Mouse (Mus musculus): ENCODE results near the gene Nedd9. TPM values are rescaled to one million over a fixed set of nuclear protein-coding genes. Genes with fewer than 3 reads are reported as not detected.

Nedd9 gene
- polyA plus RNA-seq, 1 experiment = 39.4 TPM

DNA sequence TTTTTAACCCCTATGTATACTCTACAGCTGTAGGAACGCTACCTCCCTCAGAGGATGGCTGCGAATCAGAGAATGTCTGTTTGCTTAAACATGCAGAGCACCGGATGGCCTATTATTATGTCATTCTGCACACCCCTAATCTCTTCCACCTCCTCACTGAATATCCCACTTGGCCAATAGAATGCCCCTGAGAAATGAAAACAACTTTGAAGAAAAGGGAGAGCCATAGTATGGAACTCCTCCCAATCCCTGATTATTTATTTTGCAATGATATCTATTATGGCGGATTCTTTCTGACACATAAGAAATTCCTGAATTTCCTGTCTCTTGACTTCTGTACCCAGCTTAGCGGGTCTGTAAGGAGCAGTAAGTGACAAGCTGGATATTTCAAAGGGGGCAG lies 12.8 kb downstream of the Nedd9 start:
- H3K4me3 ChIP-seq (ENCODE audit: control insufficient read depth, insufficient read depth, low read length) = no peak overlapping the region
- no peak for DNase-seq
- H3K27me3 ChIP-seq (ENCODE audit: control insufficient read depth, insufficient read depth, low read length) = no peaks in the 10 kb centered on the region
- 98% methylated on average over 5 of the region's 5 CpGs for WGBS
- no peak overlapping the region for H3K27ac ChIP-seq (ENCODE audit: control insufficient read depth, insufficient read depth, low read length)
- H3K36me3 ChIP-seq (ENCODE audit: control insufficient read depth, insufficient read depth, low read length) = no peaks in the 10 kb centered on the region
- no peak for TF ChIP-seq POLR2A (IDR thresholded peaks at IDR 0.05; ENCODE audit: control insufficient read depth, extremely low read depth, insufficient read depth, low read length, poor library complexity)
- no peak for TF ChIP-seq CTCF (IDR thresholded peaks at IDR 0.05; ENCODE audit: borderline replicate concordance, control insufficient read depth, extremely low read depth, insufficient read depth, low read length, poor library complexity)
- no peaks in the 10 kb centered on the region for H3K4me1 ChIP-seq (replicated peaks; ENCODE audit: control insufficient read depth, insufficient read depth, low read length)

DNA sequence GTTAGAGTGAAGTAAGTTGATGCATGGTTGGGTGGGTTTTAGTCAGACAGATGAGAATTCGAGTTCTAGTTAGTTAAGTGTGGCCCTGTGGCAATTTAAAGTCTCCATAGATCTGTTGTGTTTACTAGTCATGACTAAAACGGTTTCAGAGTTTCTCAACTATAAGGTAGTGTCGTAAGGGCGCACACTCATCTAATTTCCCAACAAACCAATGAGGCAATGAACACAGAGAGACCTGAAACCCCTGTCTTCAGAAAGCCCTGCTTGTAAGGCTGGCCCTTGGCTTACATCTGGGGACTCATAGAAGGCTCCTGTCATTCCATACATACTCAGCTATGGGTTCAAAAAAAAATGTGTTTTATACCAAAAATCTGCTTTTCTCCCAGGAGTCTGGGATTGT lies 13.7 kb downstream of the Nedd9 start:
- Histone ChIP-seq H3K4me3 (ENCODE audit: control insufficient read depth, insufficient read depth, low read length) (no peak overlapping the region), H3K36me3 (ENCODE audit: control insufficient read depth, insufficient read depth, low read length) (peaks cover 2% of the 10 kb centered on the region), H3K27ac (ENCODE audit: control insufficient read depth, insufficient read depth, low read length) (no peak overlapping the region), H3K4me1 (replicated peaks; ENCODE audit: control insufficient read depth, insufficient read depth, low read length) (no peaks in the 10 kb centered on the region), H3K27me3 (ENCODE audit: control insufficient read depth, insufficient read depth, low read length) (no peaks in the 10 kb centered on the region)
- DNase-seq = no peak
- 94% methylated on average over 4 of the region's 4 CpGs for WGBS
- no peak for TF ChIP-seq CTCF (IDR thresholded peaks at IDR 0.05; ENCODE audit: borderline replicate concordance, control insufficient read depth, extremely low read depth, insufficient read depth, low read length, poor library complexity)
- TF ChIP-seq POLR2A (IDR thresholded peaks at IDR 0.05; ENCODE audit: control insufficient read depth, extremely low read depth, insufficient read depth, low read length, poor library complexity) = no peak

DNA sequence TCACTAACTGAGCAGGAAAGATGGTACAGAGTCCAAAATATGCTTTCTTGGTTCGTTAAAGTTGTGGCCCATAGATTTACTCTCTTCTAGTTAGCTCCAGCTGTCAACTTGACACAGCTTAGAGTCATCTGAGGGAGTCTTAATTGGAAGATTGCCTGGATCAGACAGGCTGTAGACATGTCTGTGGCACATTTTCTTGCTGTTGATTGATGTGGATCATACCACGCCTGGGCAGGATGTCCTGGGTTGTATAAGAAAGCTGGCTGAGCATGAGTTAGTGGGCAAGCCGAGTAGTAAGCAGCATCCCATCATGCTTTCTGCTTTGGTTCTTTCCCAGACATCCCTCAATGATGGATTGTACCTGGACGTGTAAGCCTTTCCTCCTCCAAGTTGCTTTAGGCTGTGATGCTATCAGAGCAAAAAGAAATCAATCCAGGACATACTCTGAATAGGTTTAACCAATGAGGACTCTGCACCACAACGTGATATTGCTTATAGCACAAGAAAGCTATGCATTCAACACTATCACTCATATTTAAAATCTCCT lies 14.2 kb downstream of the Nedd9 start:
- WGBS = 69% methylated on average over 5 of the region's 5 CpGs

DNA sequence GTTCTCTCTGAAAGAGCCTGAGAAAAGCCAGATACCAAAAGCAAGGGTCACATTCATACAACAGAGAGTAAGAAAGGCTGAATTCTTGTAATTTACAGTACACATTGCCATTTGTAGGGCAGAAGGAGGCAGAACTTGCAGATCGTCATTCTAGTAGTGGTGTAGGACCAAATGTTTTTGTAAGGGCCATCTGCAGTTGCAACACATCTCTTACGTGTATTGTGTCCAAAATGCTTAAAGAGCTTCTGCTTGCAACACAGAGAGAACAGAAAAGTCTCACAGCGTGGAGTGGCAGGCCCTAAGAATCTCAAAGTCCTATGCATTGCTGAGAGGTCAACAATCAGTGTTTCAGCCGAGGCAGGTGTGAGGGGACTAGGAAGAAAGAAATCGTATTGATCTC lies 18.9 kb downstream of the Nedd9 start:
- H3K36me3 ChIP-seq (ENCODE audit: control insufficient read depth, insufficient read depth, low read length) = peaks cover 7% of the 10 kb centered on the region
- 92% methylated on average over 5 of the region's 5 CpGs for WGBS
- H3K27me3 ChIP-seq (ENCODE audit: control insufficient read depth, insufficient read depth, low read length) = no peaks in the 10 kb centered on the region
- no peak for DNase-seq
- no peak overlapping the region for H3K27ac ChIP-seq (ENCODE audit: control insufficient read depth, insufficient read depth, low read length)
- no peaks in the 10 kb centered on the region for H3K4me1 ChIP-seq (replicated peaks; ENCODE audit: control insufficient read depth, insufficient read depth, low read length)
- TF ChIP-seq POLR2A (IDR thresholded peaks at IDR 0.05; ENCODE audit: control insufficient read depth, extremely low read depth, insufficient read depth, low read length, poor library complexity) (no peak), CTCF (IDR thresholded peaks at IDR 0.05; ENCODE audit: borderline replicate concordance, control insufficient read depth, extremely low read depth, insufficient read depth, low read length, poor library complexity) (no peak)
- H3K4me3 ChIP-seq (ENCODE audit: control insufficient read depth, insufficient read depth, low read length) = no peak overlapping the region

More for the DNA sequence above, 14.2 kb downstream of the Nedd9 start:
- Histone ChIP-seq H3K4me3 (ENCODE audit: control insufficient read depth, insufficient read depth, low read length) (no peak overlapping the region), H3K27ac (ENCODE audit: control insufficient read depth, insufficient read depth, low read length) (no peak overlapping the region), H3K36me3 (ENCODE audit: control insufficient read depth, insufficient read depth, low read length) (peaks cover 7% of the 10 kb centered on the region), H3K27me3 (ENCODE audit: control insufficient read depth, insufficient read depth, low read length) (no peaks in the 10 kb centered on the region), H3K4me1 (replicated peaks; ENCODE audit: control insufficient read depth, insufficient read depth, low read length) (no peaks in the 10 kb centered on the region)
- no peak for DNase-seq
- TF ChIP-seq POLR2A (IDR thresholded peaks at IDR 0.05; ENCODE audit: control insufficient read depth, extremely low read depth, insufficient read depth, low read length, poor library complexity) = no peak
- no peak for TF ChIP-seq CTCF (IDR thresholded peaks at IDR 0.05; ENCODE audit: borderline replicate concordance, control insufficient read depth, extremely low read depth, insufficient read depth, low read length, poor library complexity)

DNA sequence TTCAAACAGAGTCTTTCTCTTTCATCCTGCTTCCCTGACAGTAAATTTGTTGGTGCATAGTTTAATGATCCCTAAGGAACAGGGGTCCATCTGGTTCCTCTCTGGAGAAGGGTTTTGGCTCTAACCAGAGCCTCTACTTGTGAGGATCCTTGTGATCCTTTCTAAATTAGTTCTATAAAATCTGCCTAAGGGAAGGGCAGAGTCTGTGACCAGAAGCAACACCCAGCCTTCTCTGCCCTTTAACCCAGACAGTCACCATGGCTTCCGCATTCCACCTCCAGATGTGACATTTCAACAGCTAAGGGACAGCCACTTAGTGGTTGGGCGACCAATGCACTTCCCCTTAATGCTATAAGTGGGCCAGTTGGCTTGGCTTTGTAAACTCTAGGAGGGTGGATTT lies 20.1 kb downstream of the Nedd9 start:
- TF ChIP-seq POLR2A (IDR thresholded peaks at IDR 0.05; ENCODE audit: control insufficient read depth, extremely low read depth, insufficient read depth, low read length, poor library complexity) (no peak), CTCF (IDR thresholded peaks at IDR 0.05; ENCODE audit: borderline replicate concordance, control insufficient read depth, extremely low read depth, insufficient read depth, low read length, poor library complexity) (no peak)
- DNase-seq = no peak
- no peak overlapping the region for H3K4me3 ChIP-seq (ENCODE audit: control insufficient read depth, insufficient read depth, low read length)
- H3K36me3 ChIP-seq (ENCODE audit: control insufficient read depth, insufficient read depth, low read length) = peaks cover 7% of the 10 kb centered on the region
- no peaks in the 10 kb centered on the region for H3K4me1 ChIP-seq (replicated peaks; ENCODE audit: control insufficient read depth, insufficient read depth, low read length)
- H3K27me3 ChIP-seq (ENCODE audit: control insufficient read depth, insufficient read depth, low read length) = no peaks in the 10 kb centered on the region
- H3K27ac ChIP-seq (ENCODE audit: control insufficient read depth, insufficient read depth, low read length) = no peak overlapping the region
- WGBS = 81% methylated on average over 2 of the region's 2 CpGs

DNA sequence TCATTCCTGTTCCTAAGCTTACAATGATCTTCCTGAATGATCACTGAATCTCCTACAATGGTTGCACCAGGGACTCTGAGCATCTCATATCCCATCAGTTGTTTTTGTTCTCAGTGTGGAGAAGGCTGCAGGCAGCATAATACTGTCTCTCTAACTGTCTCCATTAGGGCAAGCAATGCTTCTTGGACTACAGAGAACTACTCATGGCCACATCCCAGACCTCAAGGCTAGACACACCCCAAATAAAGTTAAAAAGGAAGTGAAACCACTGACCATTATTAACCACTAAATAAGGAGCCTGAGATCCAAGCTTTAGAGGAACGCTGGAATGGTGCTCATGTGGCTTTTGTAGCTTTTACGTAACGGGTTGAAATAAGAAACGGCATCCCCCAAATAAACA lies 20.5 kb downstream of the Nedd9 start:
- TF ChIP-seq POLR2A (IDR thresholded peaks at IDR 0.05; ENCODE audit: control insufficient read depth, extremely low read depth, insufficient read depth, low read length, poor library complexity) (no peak), CTCF (IDR thresholded peaks at IDR 0.05; ENCODE audit: borderline replicate concordance, control insufficient read depth, extremely low read depth, insufficient read depth, low read length, poor library complexity) (no peak)
- 87% methylated on average over 4 of the region's 4 CpGs for WGBS
- Histone ChIP-seq H3K27ac (ENCODE audit: control insufficient read depth, insufficient read depth, low read length) (no peak overlapping the region), H3K4me3 (ENCODE audit: control insufficient read depth, insufficient read depth, low read length) (no peak overlapping the region), H3K36me3 (ENCODE audit: control insufficient read depth, insufficient read depth, low read length) (peaks cover 7% of the 10 kb centered on the region), H3K27me3 (ENCODE audit: control insufficient read depth, insufficient read depth, low read length) (no peaks in the 10 kb centered on the region), H3K4me1 (replicated peaks; ENCODE audit: control insufficient read depth, insufficient read depth, low read length) (no peaks in the 10 kb centered on the region)
- DNase-seq = no peak

DNA sequence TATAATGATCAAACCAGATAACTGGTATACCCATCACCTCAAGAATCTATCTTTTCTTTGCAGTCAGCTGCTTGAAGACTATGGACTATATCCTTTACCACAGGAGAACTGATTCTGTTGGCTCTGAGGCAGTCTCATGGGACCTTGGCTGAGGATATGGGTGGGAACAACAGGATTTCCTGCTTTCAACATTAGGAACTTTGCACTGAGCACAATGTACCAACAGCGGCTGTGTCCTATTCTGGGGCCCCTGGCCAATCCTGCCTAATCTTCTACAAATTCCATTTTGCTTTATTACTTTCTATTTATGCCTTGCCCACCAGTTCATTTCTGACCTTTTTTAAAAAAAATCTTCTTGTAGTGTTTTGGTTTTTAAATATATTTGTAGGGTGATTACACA lies 21.0 kb downstream of the Nedd9 start:
- WGBS = 100% methylated on average over 1 of the region's 1 CpGs
- Histone ChIP-seq H3K27ac (ENCODE audit: control insufficient read depth, insufficient read depth, low read length) (no peak overlapping the region), H3K4me3 (ENCODE audit: control insufficient read depth, insufficient read depth, low read length) (no peak overlapping the region), H3K4me1 (replicated peaks; ENCODE audit: control insufficient read depth, insufficient read depth, low read length) (no peaks in the 10 kb centered on the region), H3K36me3 (ENCODE audit: control insufficient read depth, insufficient read depth, low read length) (peaks cover 7% of the 10 kb centered on the region), H3K27me3 (ENCODE audit: control insufficient read depth, insufficient read depth, low read length) (no peaks in the 10 kb centered on the region)
- no peak for DNase-seq
- no peak for TF ChIP-seq CTCF (IDR thresholded peaks at IDR 0.05; ENCODE audit: borderline replicate concordance, control insufficient read depth, extremely low read depth, insufficient read depth, low read length, poor library complexity)
- no peak for TF ChIP-seq POLR2A (IDR thresholded peaks at IDR 0.05; ENCODE audit: control insufficient read depth, extremely low read depth, insufficient read depth, low read length, poor library complexity)

Measured in thymus, adult 2 months (tissue).